ENCODE assay signal across 9 mouse cellular contexts in the genomic region with DNA sequence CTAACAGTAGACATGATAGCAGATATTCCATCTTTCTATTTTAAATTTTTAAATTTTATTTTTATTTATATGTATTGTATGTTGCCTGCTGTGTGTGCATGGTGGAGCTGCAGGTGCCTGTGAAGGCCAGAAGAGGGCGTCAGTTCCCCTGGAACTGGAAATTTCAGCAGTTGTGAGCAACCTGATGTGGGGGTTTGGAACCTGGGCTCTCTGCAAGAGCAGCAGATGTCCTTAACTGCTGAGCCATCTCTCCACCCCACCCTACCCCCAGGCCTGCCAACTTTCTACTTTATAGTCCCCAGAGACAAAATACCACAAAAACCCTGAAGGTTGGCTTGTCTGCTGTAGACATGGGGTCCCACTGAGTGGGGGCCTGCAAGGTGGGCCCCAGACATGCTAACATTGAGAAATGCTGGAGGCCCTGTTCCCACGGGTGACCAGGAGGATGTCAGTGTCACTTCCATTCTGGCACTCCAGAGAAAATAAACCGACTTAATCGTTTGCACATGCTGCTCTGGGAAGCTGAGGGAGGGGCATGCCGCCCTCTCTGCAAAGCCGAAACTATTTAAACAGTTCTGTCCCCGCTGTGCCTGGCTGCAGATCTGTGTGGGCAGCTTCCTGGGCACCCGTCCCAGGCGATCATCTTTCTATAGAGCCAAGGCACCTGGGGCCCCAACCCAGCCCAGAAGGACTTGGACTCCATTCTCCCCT. TPM values are rescaled to one million over a fixed set of nuclear protein-coding genes. Genes with fewer than 3 reads are reported as not detected.
A peak's percentile ranks its signal among the peaks of the same experiment; 100 is the strongest.
DNase-seq lines count a peak whose midpoint lies in the region; ATAC-seq lines count a peak whose summit lies in the region.
"Had no signal": no experiment of that assay in that cellular context is flagged by ENCODE, and none has a peak within 500 bp of the region (broad histone marks: within the 10 kb centered on the region; RNA-seq: fewer than 3 reads in every experiment).

No protein-coding gene starts in this region.

- no peak overlapping the region for H3K4me2 ChIP-seq in kidney, embryonic 15.5 days
- H3K4me2 ChIP-seq: stomach, embryonic 15.5 days had no signal

- H3K4me3 ChIP-seq in kidney, embryonic 15.5 days (replicated peaks): no peak overlapping the region
- H3K4me3 ChIP-seq: stomach, embryonic 15.5 days had no signal

- 0 out of 2 replicates have a peak, but pooled peaks have one; percentile 29 for ATAC-seq in kidney, embryonic 15.5 days (replicated peaks; ENCODE audit: low FRiP score)
- no peak for ATAC-seq in CD4-positive, CD25-positive, alpha-beta regulatory T cell, adult 4 months

- 31% methylated on average over 9 of the region's 9 CpGs for WGBS in kidney, embryonic 15.5 days

- H3K27me3 ChIP-seq in kidney, embryonic 15.5 days: no peaks in the 10 kb centered on the region
- H3K27me3 ChIP-seq: stomach, embryonic 15.5 days had no signal

- no peak overlapping the region for H3K9ac ChIP-seq in kidney, embryonic 15.5 days
- H3K9ac ChIP-seq: stomach, embryonic 15.5 days had no signal

- no peak for DNase-seq in kidney, adult 8-10 months
- DNase-seq in cerebellum, adult 8-10 months: peak; percentile 51
- peak; percentile 49 to 57 for DNase-seq in frontal cortex, postnatal 10 days (ENCODE audit: low spot score in 2 of 2)
- DNase-seq in left cerebral cortex, adult 18-20 months (ENCODE audit: low spot score in 2 of 2): peak; percentile 64 to 72
- peak; percentile 58 for DNase-seq in right cerebral cortex, postnatal 14 days
- no peak for DNase-seq in thymus, postnatal 10 days (ENCODE audit: low spot score in 2 of 2)

- H3K36me3 ChIP-seq in kidney, embryonic 15.5 days: 0 out of 2 replicates have a peak, but pooled peaks cover 4% of the 10 kb centered on the region
- H3K36me3 ChIP-seq: stomach, embryonic 15.5 days had no signal

- H3K9me3 ChIP-seq in kidney, embryonic 15.5 days (replicated peaks): no peaks in the 10 kb centered on the region
- H3K9me3 ChIP-seq: stomach, embryonic 15.5 days had no signal

- peaks cover 10% of the 10 kb centered on the region for H3K4me1 ChIP-seq in kidney, embryonic 15.5 days

- H3K27ac ChIP-seq in kidney, embryonic 15.5 days: peak overlapping the region; percentile 66
- H3K27ac ChIP-seq: stomach, embryonic 15.5 days had no signal

RNA-seq across cellular contexts. Expression of gene Ptges, which starts 44.1 kb away (rescaled TPM):
- 13.3 and 13.5 TPM in 2 replicates for polyA plus RNA-seq in kidney, embryonic 15.5 days (2015; fragmentation: Nextera tagmentation; extraction: Ambion mirVana)
- total RNA-seq in left cerebral cortex, adult 18-20 months (2021): 1 to 10 TPM; 7.1 to 9.8 TPM
- polyA plus RNA-seq in CD4-positive, CD25-positive, alpha-beta regulatory T cell, adult 4 months (2017; shearing (Covaris generic)): not detected

RNA-seq across cellular contexts. Expression of gene Prrx2, which starts 50.8 kb away (rescaled TPM):
- 10.6 and 10.9 TPM in 2 replicates for polyA plus RNA-seq in kidney, embryonic 15.5 days (2015; fragmentation: Nextera tagmentation; extraction: Ambion mirVana)
- total RNA-seq in left cerebral cortex, adult 18-20 months (2021): 1 to 10 TPM; 2.1 to 2.8 TPM
- polyA plus RNA-seq in CD4-positive, CD25-positive, alpha-beta regulatory T cell, adult 4 months (2017; shearing (Covaris generic)): not detected

RNA-seq across cellular contexts. Expression of gene Asb6, which starts 55.5 kb away (rescaled TPM):
- polyA plus RNA-seq in kidney, embryonic 15.5 days (2015; fragmentation: Nextera tagmentation; extraction: Ambion mirVana): 35.5 and 38.3 TPM in 2 replicates
- 10 to 100 TPM; 41.0 to 43.1 TPM for total RNA-seq in left cerebral cortex, adult 18-20 months (2021)
- 10 to 100 TPM; 33.1 to 65.6 TPM for polyA plus RNA-seq in CD4-positive, CD25-positive, alpha-beta regulatory T cell, adult 4 months (2017; shearing (Covaris generic))

Comparison
In these comparisons a context has a peak if more than half of its experiments do, and no peak if none do; other contexts are left out.
1. DNase-seq: peak in cerebellum, adult 8-10 months (single experiment), frontal cortex, postnatal 10 days (2 of 2), left cerebral cortex, adult 18-20 months (2 of 2) and right cerebral cortex, postnatal 14 days (single experiment); none in kidney, adult 8-10 months (0 of 2) and thymus, postnatal 10 days (0 of 2).
2. RNA of gene Ptges, which starts 44.1 kb away (polyA plus RNA-seq): 13.3 to 13.5 TPM in kidney, embryonic 15.5 days; not detected in CD4-positive, CD25-positive, alpha-beta regulatory T cell, adult 4 months; every median in the first group is over 10 times any median in the second.